Mouse (Mus musculus) cortical plate, adult 2 months (tissue): ENCODE results near the gene Atp2a2. TPM values are rescaled to one million over a fixed set of nuclear protein-coding genes. Genes with fewer than 3 reads are reported as not detected.

Experiments
- H3K27ac ChIP-seq: fragments of 200-500 bp; 2 replicates; pipeline ENCODE4 v1.5.1; 2012; ENCODE audit warnings: low read length, control low read depth, inconsistent platforms; ENCODE audit not compliant: insufficient read depth
- H3K4me1 ChIP-seq: fragments of 200-500 bp; 2 replicates; pipeline ENCODE4 v1.6.1; 2011; ENCODE audit warnings: low read length; ENCODE audit not compliant: control insufficient read depth, insufficient read depth
- H3K4me3 ChIP-seq: fragments of 200-500 bp; 2 replicates; pipeline ENCODE4 v1.5.1; 2011; ENCODE audit warnings: mild to moderate bottlenecking, low read length, control low read depth; ENCODE audit not compliant: insufficient read depth
- CTCF ChIP-seq: fragments of 200-500 bp; IDR thresholded peaks from 2 replicates; pipeline ENCODE4 v1.5.1; 2011; ENCODE audit warnings: mild to moderate bottlenecking, control low read depth, low read length; ENCODE audit not compliant: insufficient read depth; ENCODE audit errors: extremely low read depth
- POLR2A ChIP-seq: fragments of 200-500 bp; IDR thresholded peaks from 2 replicates; pipeline ENCODE4 v1.6.1; 2011; ENCODE audit warnings: mild to moderate bottlenecking, low read length, control low read depth; ENCODE audit not compliant: insufficient read depth; ENCODE audit errors: extremely low read depth
- polyA plus RNA-seq: library from polyadenylated mRNA; depleted of rRNA; stranded (reverse); fragments of >200 nt; gene quantifications from 2 replicates; pipeline ENCODE4 v1.2.3, GENCODE M21; 2012

Gene Atp2a2
- polyA plus RNA-seq, 1 experiment: 354 TPM

GRCm38 (mm10) chr5:122447857-122448256 is 54.2 kb downstream of the Atp2a2 start:
- TF ChIP-seq POLR2A (no peak), CTCF (no peak)
- H3K4me3 ChIP-seq: no peak overlapping the region
- H3K4me1 ChIP-seq: peaks cover 3% of the 10 kb centered on the region
- no peak overlapping the region for H3K27ac ChIP-seq

DNA sequence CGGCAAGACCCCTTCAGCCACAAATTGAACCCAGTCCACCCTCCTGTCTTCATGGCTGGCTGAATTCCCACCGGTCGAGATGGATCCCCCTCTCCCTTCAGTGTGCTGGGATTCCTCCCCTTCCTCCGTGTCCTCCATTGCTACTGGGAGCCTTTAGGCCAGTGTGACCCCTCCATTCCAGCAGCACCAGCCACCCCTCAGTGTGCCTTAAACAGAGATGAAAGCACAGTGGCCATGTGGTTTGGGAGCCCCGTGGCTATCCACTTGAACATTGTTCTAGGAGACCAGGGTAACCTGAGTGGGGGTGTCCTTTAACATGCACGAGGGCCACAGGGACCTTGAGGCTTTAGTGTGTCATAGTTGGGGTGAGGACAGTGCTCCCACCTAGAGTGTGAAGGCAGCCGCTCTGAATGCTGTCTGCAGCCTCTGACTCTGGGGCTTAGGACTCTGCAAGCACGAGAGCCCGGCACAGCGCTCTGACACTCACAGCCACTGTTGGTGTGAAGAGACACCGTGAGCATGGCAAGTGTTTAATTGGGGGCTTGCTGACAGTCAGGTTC is 56.9 kb downstream of the Atp2a2 start:
- Histone ChIP-seq H3K4me1 (no peaks in the 10 kb centered on the region), H3K27ac (no peak overlapping the region), H3K4me3 (no peak overlapping the region)
- no peak for TF ChIP-seq CTCF

GRCm38 (mm10) chr5:122444492-122444891 is 57.5 kb downstream of the Atp2a2 start:
- TF ChIP-seq POLR2A (no peak), CTCF (no peak)
- Histone ChIP-seq H3K4me3 (no peak overlapping the region), H3K4me1 (no peaks in the 10 kb centered on the region), H3K27ac (no peak overlapping the region)

GRCm38 (mm10) chr5:122440095-122440630 is 61.9 kb downstream of the Atp2a2 start:
- H3K27ac ChIP-seq: no peak overlapping the region
- no peak overlapping the region for H3K4me3 ChIP-seq
- no peak for TF ChIP-seq POLR2A
- H3K4me1 ChIP-seq: peaks cover 2% of the 10 kb centered on the region; the same call in 1 of the 2 replicates

- no peak overlapping the region for H3K27ac ChIP-seq
Measured at GRCm38 (mm10) chr5:122439400-122440094, 62.5 kb downstream of the Atp2a2 start.

DNA sequence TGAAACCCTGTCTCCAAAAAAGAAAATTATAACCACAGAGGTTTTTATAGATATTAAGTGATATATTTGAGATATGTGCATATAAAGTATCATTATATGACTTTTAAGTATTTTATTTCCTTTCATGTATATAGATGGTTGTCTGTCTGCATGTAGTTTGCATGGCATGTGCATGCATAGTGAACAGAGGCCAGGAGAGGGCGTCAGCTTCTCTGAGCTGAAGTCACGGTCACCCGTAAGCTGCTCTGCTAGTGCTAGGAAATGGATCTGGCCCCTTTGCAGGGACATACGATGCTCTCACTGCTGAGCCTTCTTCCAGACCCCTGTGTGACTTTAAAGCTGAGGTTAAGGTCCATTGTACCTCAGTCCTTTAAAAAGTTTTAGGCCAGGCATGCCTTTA is 67.5 kb downstream of the Atp2a2 start:
- peaks cover 2% of the 10 kb centered on the region; the same call in 1 of the 2 replicates for H3K4me1 ChIP-seq
- TF ChIP-seq CTCF (0 out of 2 replicates have a peak, but pooled peaks have one; percentile 10), POLR2A (no peak)
- no peak overlapping the region for H3K4me3 ChIP-seq
- no peak overlapping the region for H3K27ac ChIP-seq

More at GRCm38 (mm10) chr5:122439400-122440094, 62.5 kb downstream of the Atp2a2 start:
- H3K4me1 ChIP-seq: peaks cover 2% of the 10 kb centered on the region; the same call in 1 of the 2 replicates
- H3K4me3 ChIP-seq: no peak overlapping the region
- no peak for TF ChIP-seq CTCF
- TF ChIP-seq POLR2A: no peak

DNA sequence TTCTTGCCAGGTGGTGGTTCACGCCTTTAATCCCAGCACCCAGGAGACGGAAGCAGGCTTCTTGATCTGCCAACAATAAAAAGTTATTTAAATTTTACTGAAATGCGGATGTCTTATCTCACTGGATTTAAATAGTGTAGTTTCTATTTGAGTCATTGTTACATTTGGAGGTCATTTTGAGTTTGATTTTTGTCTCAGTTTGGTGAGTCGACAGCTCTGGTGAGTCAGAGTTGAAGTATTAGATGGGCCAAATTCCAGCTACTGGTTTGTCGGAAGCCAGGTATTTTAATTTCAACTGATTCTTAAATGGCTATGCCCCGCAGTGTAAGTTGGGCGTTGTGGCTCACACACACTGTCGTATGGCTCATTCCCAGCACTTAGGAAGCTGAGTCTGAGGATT is 70.8 kb downstream of the Atp2a2 start:
- Histone ChIP-seq H3K4me1 (no peaks in the 10 kb centered on the region), H3K4me3 (no peak overlapping the region), H3K27ac (no peak overlapping the region)
- no peak for TF ChIP-seq POLR2A
- no peak for TF ChIP-seq CTCF

GRCm38 (mm10) chr5:122430036-122430775 is 71.8 kb downstream of the Atp2a2 start:
- no peak overlapping the region for H3K4me3 ChIP-seq
- H3K27ac ChIP-seq: no peak overlapping the region
- no peaks in the 10 kb centered on the region for H3K4me1 ChIP-seq
- TF ChIP-seq POLR2A (no peak), CTCF (no peak)

- Histone ChIP-seq H3K4me1 (peaks cover 2% of the 10 kb centered on the region; the same call in 1 of the 2 replicates), H3K27ac (no peak overlapping the region), H3K4me3 (no peak overlapping the region)
- no peak for TF ChIP-seq CTCF
- no peak for TF ChIP-seq POLR2A
Measured at GRCm38 (mm10) chr5:122425550-122425949, 76.5 kb downstream of the Atp2a2 start.

DNA sequence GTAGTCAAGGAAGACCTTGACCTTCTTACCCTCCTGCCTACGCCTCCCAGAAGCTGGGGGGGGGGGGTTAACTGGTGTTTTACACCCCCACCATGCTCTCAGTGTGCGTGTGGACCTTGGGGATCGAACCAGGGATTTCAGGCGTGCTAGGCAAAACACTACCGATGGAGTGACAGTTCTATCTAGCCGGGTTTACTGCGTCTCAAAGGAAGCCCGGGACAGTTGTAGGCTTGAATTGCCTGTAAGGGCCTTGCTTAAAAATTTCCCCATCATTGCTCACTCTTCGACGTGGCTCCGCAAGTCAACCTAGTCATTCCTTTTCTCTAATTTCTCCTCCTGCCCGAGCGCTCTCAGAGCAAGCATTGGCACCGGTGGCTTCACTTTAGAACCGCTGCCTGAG is 78.9 kb downstream of the Atp2a2 start:
- peak overlapping the region; percentile 70 for H3K4me3 ChIP-seq
- H3K27ac ChIP-seq: no peak overlapping the region
- peaks cover 2% of the 10 kb centered on the region; the same call in 1 of the 2 replicates for H3K4me1 ChIP-seq
- no peak for TF ChIP-seq CTCF
- TF ChIP-seq POLR2A: no peak
